Mouse (Mus musculus) erythroblast, embryonic 14.5 days (primary cell): ENCODE results near the gene Ppfia3. TPM values are rescaled to one million over a fixed set of nuclear protein-coding genes. Genes with fewer than 3 reads are reported as not detected.

Experiments used
- H3K27me3 ChIP-seq: 2 replicates; pipeline ENCODE4 v1.6.1; 2012; ENCODE audit warnings: inconsistent platforms; ENCODE audit not compliant: control insufficient read depth
- H3K36me3 ChIP-seq: 2 replicates; pipeline ENCODE4 v1.6.1; 2012; ENCODE audit warnings: mild to moderate bottlenecking, inconsistent platforms; ENCODE audit not compliant: control insufficient read depth
- H3K4me1 ChIP-seq: 2 replicates; pipeline ENCODE4 v1.6.1; 2012; ENCODE audit warnings: inconsistent platforms; ENCODE audit not compliant: control insufficient read depth
- H3K4me3 ChIP-seq: replicated peaks from 2 replicates; pipeline ENCODE3; 2012; ENCODE audit warnings: moderate library complexity, mild to moderate bottlenecking, inconsistent platforms
- H3K9me3 ChIP-seq: 2 replicates; pipeline ENCODE4 v1.6.1; 2012; ENCODE audit warnings: low read length, inconsistent platforms, mixed read lengths; ENCODE audit not compliant: control insufficient read depth
- GATA1 ChIP-seq: IDR thresholded peaks from 2 replicates; pipeline ENCODE4 v1.6.1; 2012; ENCODE audit warnings: low read length, inconsistent platforms, mixed read lengths
- TAL1 ChIP-seq: IDR thresholded peaks from 3 replicates; pipeline ENCODE4 v1.6.1; 2012; ENCODE audit warnings: low read length, inconsistent platforms, mixed read lengths
- polyA plus RNA-seq: library from polyadenylated mRNA; stranded (reverse); fragments of >175 nt; gene quantifications from 2 replicates; pipeline ENCODE4 v1.2.3, GENCODE M21; 2012

Gene Ppfia3
- polyA plus RNA-seq, 1 experiment: 0.13 TPM

DNA sequence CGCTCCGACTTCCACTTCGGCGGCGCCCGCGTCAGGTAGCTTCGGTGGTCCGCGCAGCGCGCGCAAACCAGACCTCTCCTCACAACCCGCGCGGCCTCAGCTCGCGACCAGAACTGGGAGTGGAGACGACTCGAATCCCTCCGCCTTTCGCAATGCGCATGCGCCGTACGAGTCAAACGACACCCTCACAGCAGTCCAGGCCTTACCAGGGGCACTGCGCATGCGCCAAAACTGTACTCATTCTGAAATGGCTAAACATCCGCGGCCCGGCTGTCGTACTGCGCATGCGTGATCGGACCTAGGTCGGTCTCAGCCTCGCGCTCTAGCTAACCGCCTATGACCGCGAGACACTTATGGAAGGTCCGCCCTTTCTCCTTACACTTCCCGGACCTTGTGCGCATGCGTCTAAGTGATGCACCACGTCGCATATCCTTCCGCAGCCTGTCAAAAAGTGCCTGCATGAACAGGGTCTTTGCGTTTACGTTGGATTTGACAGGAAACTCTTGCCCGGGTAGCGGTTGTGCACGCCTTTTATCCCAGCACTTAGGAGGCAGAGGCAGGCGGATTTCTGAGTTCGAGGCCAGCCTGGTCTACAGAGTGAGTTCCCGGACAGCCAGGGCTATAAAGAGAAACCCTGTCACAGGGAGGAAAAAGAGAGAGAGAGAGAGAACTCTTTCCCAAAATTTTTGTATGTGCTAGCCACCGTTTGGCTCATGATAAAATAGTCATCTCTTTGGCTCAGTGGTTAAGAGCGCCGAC, 28.9 kb upstream of the Ppfia3 start, which contains the start of gene Snrnp70:
Gene Snrnp70 (minus strand): TSS at position 165 of the 759 bp plus-strand sequence.
- no peaks in the 10 kb centered on the region for H3K27me3 ChIP-seq
- H3K4me3 ChIP-seq: peak within 1 kb of the TSS; percentile 97
- H3K4me1 ChIP-seq: peaks cover 36% of the 10 kb centered on the region
- H3K9me3 ChIP-seq: no peaks in the 10 kb centered on the region
- peaks cover 38% of the 10 kb centered on the region for H3K36me3 ChIP-seq
- no peak for TF ChIP-seq GATA1
- no peak for TF ChIP-seq TAL1

DNA sequence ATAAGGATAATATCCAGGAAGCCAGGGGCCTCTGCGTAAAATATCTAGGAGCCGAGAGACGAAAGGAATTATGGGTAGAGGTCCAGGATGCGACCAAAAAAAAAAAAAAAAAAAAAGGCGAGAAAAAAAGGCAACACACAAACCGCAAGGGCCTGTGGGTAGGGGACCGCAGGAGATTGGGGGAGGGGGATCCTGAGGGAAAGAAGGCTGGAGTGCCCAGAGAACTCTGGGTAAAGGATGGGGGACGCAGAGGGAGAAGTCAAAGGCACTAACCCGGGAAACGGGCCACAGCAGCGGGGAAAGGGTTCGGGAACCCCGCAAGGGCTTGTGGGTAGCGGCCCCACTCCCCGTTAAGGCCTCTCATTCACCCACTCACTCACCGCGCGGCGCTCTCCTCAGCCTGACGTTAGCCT, 28.3 kb upstream of the Ppfia3 start:
- H3K27me3 ChIP-seq: no peaks in the 10 kb centered on the region

GRCm38 (mm10) chr7:45386077-45386476, 19.3 kb upstream of the Ppfia3 start:
- no peaks in the 10 kb centered on the region for H3K9me3 ChIP-seq
- no peak overlapping the region for H3K4me3 ChIP-seq
- H3K4me1 ChIP-seq: no peaks in the 10 kb centered on the region
- peaks cover 99% of the 10 kb centered on the region for H3K36me3 ChIP-seq
- H3K27me3 ChIP-seq: no peaks in the 10 kb centered on the region
- TF ChIP-seq TAL1 (no peak), GATA1 (no peak)

More for the DNA sequence above, 28.3 kb upstream of the Ppfia3 start:
- Histone ChIP-seq H3K4me3 (peak overlapping the region; percentile 97), H3K9me3 (no peaks in the 10 kb centered on the region), H3K36me3 (peaks cover 44% of the 10 kb centered on the region), H3K4me1 (peaks cover 36% of the 10 kb centered on the region)
- TF ChIP-seq TAL1: no peak

GRCm38 (mm10) chr7:45376057-45376456, 9.2 kb upstream of the Ppfia3 start:
- TF ChIP-seq TAL1 (no peak), GATA1 (no peak)
- no peaks in the 10 kb centered on the region for H3K9me3 ChIP-seq
- H3K36me3 ChIP-seq: peaks cover 93% of the 10 kb centered on the region
- no peaks in the 10 kb centered on the region for H3K27me3 ChIP-seq
- H3K4me1 ChIP-seq: peaks cover 4% of the 10 kb centered on the region; the same call in 1 of the 2 replicates
- H3K4me3 ChIP-seq: no peak overlapping the region

DNA sequence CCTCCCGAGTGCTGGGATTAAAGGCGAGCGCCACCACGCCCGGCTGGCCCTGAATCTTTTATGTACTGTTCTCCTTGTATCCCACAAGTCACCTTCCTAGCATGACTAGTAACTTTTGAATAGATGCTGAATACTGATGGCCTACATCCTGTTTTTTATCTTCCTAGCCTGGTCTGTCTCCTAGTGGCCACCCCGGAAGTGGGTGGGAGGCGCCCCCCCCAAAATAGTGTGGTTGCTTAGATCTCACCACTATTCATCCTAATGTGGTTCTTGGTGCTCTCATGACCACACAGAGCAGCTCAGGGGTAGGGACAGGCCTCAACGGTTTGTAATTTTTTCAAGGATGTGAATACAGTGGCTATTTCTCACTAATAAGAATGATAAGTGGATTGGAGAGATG, 7.8 kb upstream of the Ppfia3 start:
- H3K27me3 ChIP-seq: peaks cover 11% of the 10 kb centered on the region
- TF ChIP-seq GATA1: no peak
- no peak for TF ChIP-seq TAL1
- H3K4me3 ChIP-seq: no peak overlapping the region
- H3K9me3 ChIP-seq: no peaks in the 10 kb centered on the region
- peaks cover 79% of the 10 kb centered on the region for H3K36me3 ChIP-seq
- peaks cover 16% of the 10 kb centered on the region for H3K4me1 ChIP-seq

DNA sequence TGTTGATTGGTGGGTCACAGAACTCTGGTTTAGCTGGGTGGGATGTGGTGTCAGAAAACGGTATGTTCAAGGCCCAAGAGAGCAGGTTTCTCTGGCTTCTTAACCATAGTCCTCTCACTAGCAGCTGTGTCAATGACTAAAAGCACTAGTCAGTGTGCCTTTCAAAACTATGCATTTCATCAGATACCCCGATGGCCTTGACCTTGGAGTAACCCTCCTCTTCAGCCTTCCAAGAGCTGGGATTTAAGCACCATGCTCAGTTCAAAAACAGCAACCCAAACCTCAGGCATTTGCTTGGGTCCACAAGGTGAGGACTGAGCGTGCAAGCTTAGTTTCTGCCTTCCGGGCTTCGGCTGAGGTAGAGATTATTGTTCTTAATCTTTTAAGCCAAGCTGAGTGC, 5.6 kb upstream of the Ppfia3 start:
- Histone ChIP-seq H3K4me1 (peaks cover 36% of the 10 kb centered on the region), H3K27me3 (peaks cover 33% of the 10 kb centered on the region), H3K4me3 (no peak overlapping the region), H3K36me3 (peaks cover 57% of the 10 kb centered on the region), H3K9me3 (no peaks in the 10 kb centered on the region)
- no peak for TF ChIP-seq TAL1
- no peak for TF ChIP-seq GATA1

DNA sequence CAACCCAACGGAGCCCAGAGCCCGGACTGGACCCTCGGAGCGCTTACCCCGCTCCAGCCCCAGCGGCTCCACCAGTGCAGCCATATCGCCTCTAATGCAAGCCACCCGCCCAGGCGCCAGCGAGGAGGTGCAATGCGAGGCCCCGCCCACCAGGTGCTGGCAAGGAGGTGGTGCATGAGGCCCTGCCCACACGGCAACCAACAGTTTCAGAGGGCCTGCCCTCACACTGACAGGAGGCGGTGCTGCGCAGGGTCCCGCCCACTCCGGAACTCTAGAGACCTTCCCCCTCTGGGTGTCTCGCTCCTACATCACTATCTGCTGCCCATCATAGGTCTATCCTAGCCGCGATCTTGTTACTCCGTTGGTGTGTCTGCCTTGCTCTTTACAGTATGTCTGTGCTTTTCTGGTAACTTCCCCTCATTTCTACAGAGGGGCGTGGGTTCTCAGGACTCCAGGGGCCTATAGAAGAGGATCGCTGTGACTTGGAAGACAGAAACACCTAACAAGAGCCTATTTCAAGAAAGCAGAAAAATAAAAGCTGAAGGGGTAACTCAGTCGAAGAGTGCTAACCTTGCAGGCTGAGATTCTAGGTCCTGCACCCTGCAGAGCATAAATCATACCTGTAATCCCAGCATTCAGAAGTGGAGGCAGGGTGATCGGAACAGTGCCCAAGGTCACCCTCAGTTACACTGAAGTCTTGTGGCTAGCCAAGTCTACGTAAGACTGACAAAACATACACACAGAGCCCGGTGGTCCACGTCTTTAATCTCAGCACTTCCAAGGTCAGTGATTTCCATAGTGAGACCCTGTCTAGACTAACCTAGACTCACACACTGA, 3.9 kb upstream of the Ppfia3 start, which contains the start of gene Lin7b:
Gene Lin7b (minus strand): TSS at position 109 of the 837 bp plus-strand sequence.
- Histone ChIP-seq H3K27me3 (peaks cover 50% of the 10 kb centered on the region), H3K36me3 (peaks cover 41% of the 10 kb centered on the region), H3K9me3 (peaks cover 3% of the 10 kb centered on the region; the same call in 1 of the 2 replicates), H3K4me3 (peak within 1 kb of the TSS; percentile 52), H3K4me1 (peaks cover 52% of the 10 kb centered on the region)
- TF ChIP-seq TAL1: no peak
- no peak for TF ChIP-seq GATA1

DNA sequence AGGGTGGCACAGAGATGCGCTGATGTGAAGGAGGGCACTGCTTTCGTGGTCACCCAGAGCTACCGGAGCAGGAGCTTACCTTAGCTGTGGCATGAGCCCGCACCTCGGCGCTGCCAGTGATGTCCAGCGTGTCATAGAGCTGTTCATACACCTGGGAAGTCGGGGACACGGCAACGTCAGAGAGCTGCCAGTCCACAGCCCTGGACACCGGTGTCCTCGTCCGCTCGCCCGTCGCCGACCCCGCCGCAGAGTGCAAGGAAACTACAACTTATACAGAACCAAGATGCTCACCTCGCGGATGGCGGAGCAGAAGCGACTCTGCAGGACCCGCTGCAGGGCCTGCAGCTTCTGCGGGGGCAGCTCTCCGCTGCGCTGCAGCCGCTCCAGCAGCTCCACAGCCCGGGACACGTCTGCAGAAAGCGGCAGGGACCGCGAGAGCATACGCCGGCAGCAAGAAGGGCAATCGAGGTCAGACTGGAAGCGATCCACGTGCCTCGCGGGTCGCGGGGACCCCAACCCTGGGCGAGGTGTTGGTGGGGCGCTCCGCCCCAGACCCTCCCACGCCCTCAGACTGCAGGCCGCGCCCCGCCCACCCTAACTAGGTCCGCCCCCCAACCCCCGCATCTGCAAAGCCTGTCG, 3.1 kb upstream of the Ppfia3 start:
- TF ChIP-seq TAL1 (no peak), GATA1 (no peak)
- Histone ChIP-seq H3K27me3 (peaks cover 58% of the 10 kb centered on the region), H3K36me3 (peaks cover 34% of the 10 kb centered on the region), H3K4me3 (peak overlapping the region; percentile 52), H3K9me3 (peaks cover 3% of the 10 kb centered on the region; the same call in 1 of the 2 replicates), H3K4me1 (peaks cover 52% of the 10 kb centered on the region)
